Mouse (Mus musculus) heart, embryonic 14.5 days (tissue): ENCODE data around the gene Dexi. TPM values are rescaled to one million over a fixed set of nuclear protein-coding genes. Genes with fewer than 3 reads are reported as not detected.

Experiments used
- ATAC-seq: fragments of 200-750 bp; cut with Nextera tagmentation; 2 replicates; pipeline ENCODE4 v1.8.0; 2017; ENCODE audit warnings: low read depth, moderate TSS enrichment; ENCODE audit not compliant: insufficient number of reproducible peaks, insufficient read depth, low FRiP score
- H3K27ac ChIP-seq, 2 experiments: fragments of 200-500 bp in 1 of 2; fragments of 300-500 bp in 1 of 2; sonication (generic) in 1 of 2; replicated peaks in 1 of 2; 2 replicates each; pipeline ENCODE4 v1.5.1; 2012 to 2014; ENCODE audit warnings: low read depth in 2 of 2, low read length in 2 of 2, control low read depth in 1 of 2, mild to moderate bottlenecking in 1 of 2, mixed read lengths in 1 of 2; ENCODE audit not compliant: control insufficient read depth in 1 of 2, insufficient read depth in 1 of 2
- H3K27me3 ChIP-seq: fragments of 300-500 bp; sonication (generic); 2 replicates; pipeline ENCODE4 v1.6.1; 2014; ENCODE audit warnings: mild to moderate bottlenecking, low read length, control low read depth; ENCODE audit not compliant: control insufficient read depth, insufficient read depth
- H3K36me3 ChIP-seq: fragments of 300-500 bp; sonication (generic); 2 replicates; pipeline ENCODE4 v1.6.1; 2014; ENCODE audit warnings: mild to moderate bottlenecking, control low read depth, low read length, mixed read lengths; ENCODE audit not compliant: control insufficient read depth, insufficient read depth
- H3K4me1 ChIP-seq, 2 experiments: fragments of 200-500 bp in 1 of 2; fragments of 300-500 bp in 1 of 2; sonication (generic) in 1 of 2; 2 replicates each; pipeline ENCODE4 v1.6.1; 2012 to 2014; ENCODE audit warnings: low read length in 2 of 2, control low read depth in 1 of 2, mixed read lengths in 1 of 2; ENCODE audit not compliant: control insufficient read depth in 2 of 2, insufficient read depth in 2 of 2
- H3K4me2 ChIP-seq: fragments of 300-500 bp; sonication (generic); 2 replicates; pipeline ENCODE4 v1.6.1; 2014; ENCODE audit warnings: mild to moderate bottlenecking, low read length
- H3K4me3 ChIP-seq, 2 experiments: fragments of 200-500 bp in 1 of 2; fragments of 300-500 bp in 1 of 2; sonication (generic) in 1 of 2; 2 replicates each; pipeline ENCODE4 v1.5.1; 2012 to 2014; ENCODE audit warnings: low read length in 2 of 2, mild to moderate bottlenecking in 2 of 2, control low read depth in 1 of 2, low read depth in 1 of 2, moderate library complexity in 1 of 2; ENCODE audit not compliant: control insufficient read depth in 1 of 2, insufficient read depth in 1 of 2
- H3K9ac ChIP-seq: fragments of 300-500 bp; sonication (generic); 2 replicates; pipeline ENCODE4 v1.6.1; 2014; ENCODE audit warnings: mild to moderate bottlenecking, low read length
- H3K9me3 ChIP-seq: fragments of 300-500 bp; sonication (generic); 2 replicates; pipeline ENCODE4 v1.6.1; 2016; ENCODE audit warnings: low read length, control low read depth; ENCODE audit not compliant: control insufficient read depth
- WGBS: fragments of 180-500 bp; shearing (Covaris S2); extraction: QIAGEN DNeasy Blood & Tissue Kit; methylation state at CpG from one replicate; pipeline ENCODE4 v1.1.7; 2014; 5-methylcytosine and 5-hydroxymethylcytosine counted together
- polyA plus RNA-seq: library from polyadenylated mRNA; unstranded; fragments of >200 nt; fragmentation: Nextera tagmentation; extraction: Ambion mirVana; gene quantifications from 2 replicates; pipeline ENCODE4 v1.2.1, GENCODE M21; 2014

Dexi gene
- 27.1 and 29.0 TPM in 2 replicates for polyA plus RNA-seq

DNA sequence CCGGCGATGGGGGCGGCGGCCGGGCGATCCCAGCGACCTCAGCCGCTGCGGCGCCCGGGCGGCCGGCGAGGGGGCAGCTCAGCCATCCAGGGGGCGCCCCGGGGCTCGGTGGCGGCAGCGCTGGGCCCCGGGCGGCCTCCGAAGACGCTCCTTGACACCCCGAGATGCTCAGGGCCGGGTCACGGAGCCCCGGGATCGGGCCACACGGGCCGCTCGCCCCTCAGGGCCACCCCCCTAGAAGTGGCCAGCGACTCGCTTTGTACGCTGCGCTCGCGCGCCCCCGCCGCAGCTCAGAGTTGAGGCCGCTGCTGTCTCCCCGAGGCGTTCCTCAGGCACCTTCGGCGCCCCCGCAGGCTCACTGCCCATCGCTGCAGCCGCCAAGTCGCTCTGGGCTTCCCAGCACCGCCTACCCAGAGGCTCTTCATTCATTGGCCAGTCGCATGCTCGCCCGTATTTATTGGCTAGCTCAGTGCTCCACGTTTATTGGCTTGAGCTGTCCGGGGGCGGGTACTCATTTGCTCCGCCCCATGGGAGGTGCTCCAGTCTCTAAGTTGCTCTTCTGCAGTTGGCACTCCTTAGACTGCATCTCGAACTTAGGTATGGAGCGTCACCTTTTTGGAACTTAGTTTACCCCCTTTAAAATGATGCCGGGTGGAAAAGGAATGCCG is at the start of gene Dexi:
Gene Dexi (minus strand): TSS at position 357 of the 668 bp plus-strand sequence.
- peak within 1 kb of the TSS; percentile 78 to 80 for H3K4me3 ChIP-seq
- H3K9ac ChIP-seq: peak within 1 kb of the TSS; percentile 90
- peak within 1 kb of the TSS; percentile 82 to 92 for H3K27ac ChIP-seq
- under 1% methylated on average over 45 of the region's 61 CpGs for WGBS
- H3K9me3 ChIP-seq: no peaks in the 10 kb centered on the region
- peak within 1 kb of the TSS; percentile 90 for H3K4me2 ChIP-seq
- no peaks in the 10 kb centered on the region for H3K27me3 ChIP-seq
- H3K36me3 ChIP-seq: peaks cover 5% of the 10 kb centered on the region; the same call in 1 of the 2 replicates
- peaks cover 28 to 44% of the 10 kb centered on the region in 2 experiments for H3K4me1 ChIP-seq
- ATAC-seq: peak; percentile 95

DNA sequence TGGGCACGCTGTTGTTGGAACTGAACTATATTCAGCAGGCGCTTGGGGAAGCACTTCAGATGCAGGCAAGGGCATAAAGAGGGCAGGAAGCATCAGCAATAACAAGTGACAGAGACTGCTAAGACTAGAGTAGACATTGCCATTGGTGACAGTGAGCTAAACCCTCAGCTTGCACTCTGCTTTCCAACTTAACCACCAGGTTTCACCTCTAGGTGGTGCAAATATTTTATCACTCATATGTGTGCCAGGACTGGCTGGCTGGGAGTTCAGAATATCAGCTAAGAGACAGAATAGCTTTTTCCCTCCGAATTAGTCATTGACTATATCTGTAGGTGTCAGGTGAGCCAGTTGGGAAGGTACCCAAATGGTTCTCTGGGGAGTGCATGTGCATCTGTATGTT is 43.7 kb upstream of the Dexi start:
- no peak overlapping the region for H3K9ac ChIP-seq
- peaks cover 2 to 7% of the 10 kb centered on the region in 2 experiments; a peak in 1 of 4 replicates for H3K4me1 ChIP-seq
- H3K4me3 ChIP-seq: no peak overlapping the region
- WGBS: 63% methylated on average over 3 of the region's 3 CpGs
- ATAC-seq: no peak
- no peak overlapping the region for H3K27ac ChIP-seq
- H3K9me3 ChIP-seq: no peaks in the 10 kb centered on the region
- no peaks in the 10 kb centered on the region for H3K27me3 ChIP-seq
- peaks cover 55% of the 10 kb centered on the region for H3K36me3 ChIP-seq
- H3K4me2 ChIP-seq: no peak overlapping the region

DNA sequence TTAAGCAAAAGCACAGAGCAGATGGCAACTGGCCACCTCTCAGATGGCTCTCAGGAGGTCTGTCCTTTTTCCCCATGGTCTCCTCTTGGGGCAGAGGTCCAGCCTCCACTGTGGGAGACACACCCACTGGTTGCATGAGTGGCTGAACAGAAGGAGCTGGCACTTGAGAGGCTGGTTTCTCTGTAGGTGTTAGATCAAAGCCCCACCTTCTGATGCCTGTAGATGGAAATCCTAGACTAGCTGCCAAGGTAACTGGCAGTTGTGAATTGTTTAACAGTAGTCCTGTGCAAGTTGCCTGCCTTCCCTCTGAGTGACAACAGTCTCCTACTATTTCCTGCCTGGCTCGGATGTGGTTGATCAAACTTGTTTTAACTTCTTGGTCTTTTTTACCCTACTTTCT is 42.3 kb upstream of the Dexi start:
- Histone ChIP-seq H3K27ac (no peak overlapping the region), H3K4me1 (peaks cover 2 to 7% of the 10 kb centered on the region in 2 experiments; a peak in 1 of 4 replicates), H3K4me2 (no peak overlapping the region), H3K4me3 (no peak overlapping the region), H3K36me3 (peaks cover 67% of the 10 kb centered on the region), H3K9ac (no peak overlapping the region), H3K27me3 (no peaks in the 10 kb centered on the region), H3K9me3 (no peaks in the 10 kb centered on the region)
- 48% methylated on average over 1 of the region's 1 CpGs for WGBS
- ATAC-seq: no peak

DNA sequence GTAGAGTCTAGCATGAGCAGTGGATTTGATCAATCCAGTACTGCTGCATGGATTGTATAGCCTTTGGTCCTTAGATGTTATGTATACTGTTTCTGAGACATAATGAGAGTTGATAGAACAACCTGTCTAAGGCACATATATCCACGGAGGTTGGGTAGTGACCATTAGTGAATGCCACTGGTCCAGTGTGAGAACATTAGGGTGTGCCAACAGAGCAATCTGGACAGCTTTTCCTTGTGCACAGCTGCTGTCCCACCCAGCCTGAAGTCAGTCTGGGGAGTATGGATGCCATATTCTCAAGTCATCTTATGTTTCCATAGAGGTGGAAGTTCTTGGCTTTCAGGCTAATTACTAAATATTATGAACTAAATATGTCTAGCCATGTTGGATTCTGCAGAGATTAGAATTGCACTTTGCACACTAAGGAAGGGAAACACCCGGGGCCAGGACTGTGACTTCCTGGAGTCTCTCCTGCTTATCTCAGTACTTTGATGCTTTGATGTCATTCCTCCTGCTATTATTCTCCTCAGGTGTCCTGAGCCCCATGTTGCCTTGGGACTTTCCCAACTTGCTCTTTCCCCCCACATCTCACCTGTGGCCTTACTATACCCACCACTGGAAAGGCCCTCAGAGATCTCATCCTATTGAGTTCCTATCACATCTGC is 38.5 kb upstream of the Dexi start:
- ATAC-seq: no peak
- 80% methylated on average over 2 of the region's 2 CpGs for WGBS
- no peaks in the 10 kb centered on the region for H3K27me3 ChIP-seq
- no peak overlapping the region for H3K4me3 ChIP-seq
- H3K27ac ChIP-seq: no peak overlapping the region
- H3K9me3 ChIP-seq: no peaks in the 10 kb centered on the region
- H3K36me3 ChIP-seq: peaks cover 82% of the 10 kb centered on the region
- H3K4me2 ChIP-seq: no peak overlapping the region
- H3K4me1 ChIP-seq: peaks cover 2 to 7% of the 10 kb centered on the region in 2 experiments; a peak in 1 of 4 replicates
- H3K9ac ChIP-seq: no peak overlapping the region

DNA sequence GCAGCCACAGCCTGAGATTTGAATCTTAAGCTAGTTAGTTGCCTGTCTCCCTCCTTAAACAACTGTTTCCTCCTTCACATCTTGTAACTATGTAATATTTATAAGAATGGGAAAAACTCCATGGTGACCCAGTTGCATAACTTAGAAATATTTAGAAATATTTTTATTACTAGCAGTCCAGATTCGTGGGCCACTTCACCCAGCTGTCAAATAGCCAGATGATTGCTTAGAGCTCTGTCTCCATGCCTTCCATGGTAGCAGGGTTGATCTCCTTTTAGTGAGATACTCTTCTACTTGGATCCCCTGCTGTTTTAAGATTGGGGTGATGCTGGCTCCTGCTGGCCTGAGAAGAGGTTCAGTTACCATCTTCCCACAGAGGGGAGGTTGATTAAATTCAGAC is 35.5 kb upstream of the Dexi start:
- ATAC-seq: no peak
- Histone ChIP-seq H3K36me3 (peaks cover 90% of the 10 kb centered on the region), H3K4me2 (no peak overlapping the region), H3K4me1 (no peaks in the 10 kb centered on the region), H3K27me3 (no peaks in the 10 kb centered on the region), H3K27ac (no peak overlapping the region), H3K9me3 (no peaks in the 10 kb centered on the region), H3K4me3 (no peak overlapping the region), H3K9ac (no peak overlapping the region)
- 75% methylated on average over 1 of the region's 1 CpGs for WGBS

DNA sequence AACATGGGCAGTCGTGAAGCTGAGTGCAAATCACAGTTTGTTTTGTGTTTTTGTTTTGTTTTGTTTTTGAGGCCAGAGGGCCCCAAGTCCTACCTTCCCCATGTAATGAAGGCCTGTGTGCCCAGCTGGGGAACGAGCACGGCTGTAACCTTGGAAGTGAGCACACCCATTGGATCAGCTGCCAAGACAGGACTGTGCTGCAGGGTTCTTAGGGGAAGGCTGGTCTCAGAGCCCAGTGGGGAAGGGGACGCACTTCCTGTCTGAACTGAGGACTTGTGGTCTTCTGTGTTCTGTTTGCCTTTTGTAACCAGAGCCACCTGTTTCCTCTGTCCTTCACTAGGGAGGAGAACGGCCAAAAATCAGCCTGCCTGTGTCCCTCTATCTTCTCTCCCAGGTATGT is 34.7 kb upstream of the Dexi start:
- Histone ChIP-seq H3K4me3 (no peak overlapping the region), H3K27me3 (no peaks in the 10 kb centered on the region), H3K9me3 (no peaks in the 10 kb centered on the region), H3K4me2 (no peak overlapping the region), H3K4me1 (no peaks in the 10 kb centered on the region), H3K36me3 (peaks cover 90% of the 10 kb centered on the region), H3K27ac (no peak overlapping the region), H3K9ac (no peak overlapping the region)
- WGBS: 72% methylated on average over 5 of the region's 5 CpGs
- ATAC-seq: no peak

DNA sequence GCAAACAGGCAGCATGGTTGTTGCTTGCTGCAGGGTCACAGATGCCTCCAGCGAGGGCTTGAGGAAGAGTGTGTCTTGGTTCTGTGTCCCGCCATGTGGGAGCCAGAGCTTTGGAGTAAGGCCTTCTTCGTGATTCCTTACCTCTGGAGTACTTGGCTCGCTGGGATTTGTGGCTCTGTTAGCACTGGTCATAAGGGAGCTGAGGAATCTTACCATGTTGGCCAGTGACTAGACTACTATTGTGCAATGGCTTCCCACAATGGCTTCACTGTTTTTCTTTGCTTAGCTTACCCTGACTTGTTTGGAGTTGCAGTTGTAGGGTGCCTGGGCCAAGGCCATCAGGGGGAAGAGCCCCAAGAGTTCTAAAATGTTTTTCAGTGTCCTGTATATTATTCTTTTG is 33.1 kb upstream of the Dexi start:
- Histone ChIP-seq H3K4me1 (no peaks in the 10 kb centered on the region), H3K27me3 (no peaks in the 10 kb centered on the region), H3K36me3 (peaks cover 94% of the 10 kb centered on the region), H3K9me3 (no peaks in the 10 kb centered on the region), H3K9ac (no peak overlapping the region), H3K4me3 (no peak overlapping the region), H3K27ac (no peak overlapping the region), H3K4me2 (no peak overlapping the region)
- 87% methylated on average over 4 of the region's 4 CpGs for WGBS
- no peak for ATAC-seq
